Mouse (Mus musculus) testis, adult 2 months (tissue): ENCODE measurements around the gene Stx8.

Source experiments
- CTCF ChIP-seq: fragments of 200-500 bp; IDR thresholded peaks from 2 replicates; pipeline ENCODE4 v1.5.1; 2012; ENCODE audit warnings: low read depth, mild to moderate bottlenecking, inconsistent platforms, low read length, moderate library complexity; ENCODE audit not compliant: control insufficient read depth, insufficient read depth, insufficient replicate concordance
- POLR2A ChIP-seq: fragments of 200-500 bp; IDR thresholded peaks from 2 replicates; pipeline ENCODE4 v1.6.1; 2012; ENCODE audit warnings: low read depth, mild to moderate bottlenecking, inconsistent platforms, low read length, moderate library complexity; ENCODE audit not compliant: control insufficient read depth

GRCm38 (mm10) chr11:68244992-68245261 lies 278.9 kb downstream of the Stx8 start:
- TF ChIP-seq CTCF = no peak
- TF ChIP-seq POLR2A = no peak
